Mouse (Mus musculus): ENCODE results near the gene Chrna3. TPM values are rescaled to one million over a fixed set of nuclear protein-coding genes. Genes with fewer than 3 reads are reported as not detected.

The Chrna3 gene
- polyA plus RNA-seq, 1 experiment: not detected

DNA sequence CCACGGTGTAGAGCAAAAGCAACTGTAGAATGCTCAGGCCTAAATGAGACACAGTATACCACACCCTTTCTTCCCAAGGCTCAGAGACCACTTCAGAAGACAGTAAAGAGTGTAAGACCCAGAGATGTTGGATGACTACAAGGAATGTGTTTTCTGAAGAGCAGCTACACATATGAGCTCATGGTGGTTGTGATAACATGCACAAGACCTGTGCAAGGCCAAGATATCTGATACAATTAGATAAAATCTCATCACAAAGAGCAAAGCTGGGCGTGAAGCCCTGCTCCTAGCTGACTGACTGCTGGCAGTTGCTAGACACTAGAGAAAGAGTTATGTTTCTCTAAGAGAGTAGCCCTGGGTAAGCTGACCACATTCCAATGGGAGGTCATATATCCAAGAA, 16.7 kb downstream of the Chrna3 start:
- Histone ChIP-seq H3K4me1 (no peaks in the 10 kb centered on the region), H3K36me3 (replicated peaks; ENCODE audit: low read length) (no peaks in the 10 kb centered on the region), H3K27me3 (replicated peaks) (peaks cover 21% of the 10 kb centered on the region), H3K4me3 (replicated peaks) (no peak overlapping the region), H3K9me3 (0 out of 2 replicates have a peak, but pooled peaks cover 5% of the 10 kb centered on the region)
- TF ChIP-seq GATA1 (IDR thresholded peaks at IDR 0.05; ENCODE audit: borderline replicate concordance, low read length): no peak
- TF ChIP-seq FLI1 (IDR thresholded peaks at IDR 0.05; ENCODE audit: low read length): no peak

DNA sequence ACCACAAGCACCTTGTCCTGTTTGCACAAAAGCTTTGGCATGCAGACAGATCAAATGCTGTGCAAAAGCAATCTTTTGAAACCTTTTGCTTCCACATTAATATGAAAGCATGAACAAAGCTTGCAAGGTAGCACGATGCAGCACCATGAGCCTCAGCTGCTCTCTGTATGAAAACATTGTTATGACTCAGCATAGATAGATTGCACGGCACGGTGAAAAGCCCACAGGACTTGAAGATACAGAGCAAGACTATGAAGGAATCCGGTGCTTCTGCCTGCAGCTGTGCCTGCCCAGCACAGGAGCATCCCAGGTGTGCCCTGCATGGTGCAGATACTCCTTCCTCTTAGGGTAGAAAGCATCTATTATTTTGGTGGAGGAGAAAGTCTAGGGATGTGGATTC, 22.8 kb downstream of the Chrna3 start:
- Histone ChIP-seq H3K4me1 (no peaks in the 10 kb centered on the region), H3K27me3 (replicated peaks) (peaks cover 20% of the 10 kb centered on the region), H3K9me3 (0 out of 2 replicates have a peak, but pooled peaks cover 5% of the 10 kb centered on the region), H3K4me3 (replicated peaks) (no peak overlapping the region), H3K36me3 (replicated peaks; ENCODE audit: low read length) (no peaks in the 10 kb centered on the region)
- no peak for TF ChIP-seq GATA1 (IDR thresholded peaks at IDR 0.05; ENCODE audit: borderline replicate concordance, low read length)
- TF ChIP-seq FLI1 (IDR thresholded peaks at IDR 0.05; ENCODE audit: low read length): no peak

DNA sequence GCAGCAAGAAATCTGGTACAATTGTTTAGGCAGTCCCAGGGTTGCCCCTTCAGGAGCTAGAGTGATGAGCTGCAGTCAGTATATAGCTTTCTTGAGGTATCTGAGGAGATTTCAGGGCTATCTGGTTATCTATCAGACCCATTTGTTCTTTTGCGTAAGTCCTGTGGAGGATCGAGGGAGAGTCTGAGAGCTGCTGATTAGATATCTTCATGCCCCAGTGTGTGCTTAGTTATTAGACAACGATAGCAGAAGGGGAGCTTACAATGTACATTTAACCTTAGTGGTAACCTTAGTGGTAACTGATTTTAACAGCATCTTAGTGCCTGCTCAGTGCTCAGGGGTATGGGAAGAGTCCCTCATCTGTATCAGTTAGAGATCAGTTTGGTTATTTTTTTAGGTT, 30.7 kb downstream of the Chrna3 start:
- no peak for TF ChIP-seq GATA1 (IDR thresholded peaks at IDR 0.05; ENCODE audit: borderline replicate concordance, low read length)
- no peak for TF ChIP-seq FLI1 (IDR thresholded peaks at IDR 0.05; ENCODE audit: low read length)
- no peak overlapping the region for H3K4me3 ChIP-seq (replicated peaks)
- no peaks in the 10 kb centered on the region for H3K9me3 ChIP-seq
- peaks cover 22% of the 10 kb centered on the region for H3K27me3 ChIP-seq (replicated peaks)
- no peaks in the 10 kb centered on the region for H3K4me1 ChIP-seq
- no peaks in the 10 kb centered on the region for H3K36me3 ChIP-seq (replicated peaks; ENCODE audit: low read length)

GRCm38 (mm10) chr9:54994381-54994780, 32.0 kb downstream of the Chrna3 start:
- no peak overlapping the region for H3K4me3 ChIP-seq (replicated peaks)
- H3K36me3 ChIP-seq (replicated peaks; ENCODE audit: low read length): no peaks in the 10 kb centered on the region
- TF ChIP-seq FLI1 (IDR thresholded peaks at IDR 0.05; ENCODE audit: low read length): no peak
- TF ChIP-seq GATA1 (IDR thresholded peaks at IDR 0.05; ENCODE audit: borderline replicate concordance, low read length): no peak
- H3K9me3 ChIP-seq: no peaks in the 10 kb centered on the region
- H3K4me1 ChIP-seq: no peaks in the 10 kb centered on the region
- H3K27me3 ChIP-seq (replicated peaks): peaks cover 20% of the 10 kb centered on the region

- Histone ChIP-seq H3K4me1 (no peaks in the 10 kb centered on the region), H3K9me3 (no peaks in the 10 kb centered on the region), H3K27me3 (replicated peaks) (peaks cover 30% of the 10 kb centered on the region), H3K36me3 (replicated peaks; ENCODE audit: low read length) (no peaks in the 10 kb centered on the region), H3K4me3 (replicated peaks) (no peak overlapping the region)
- TF ChIP-seq GATA1 (IDR thresholded peaks at IDR 0.05; ENCODE audit: borderline replicate concordance, low read length): no peak
- no peak for TF ChIP-seq FLI1 (IDR thresholded peaks at IDR 0.05; ENCODE audit: low read length)
These were observed 36.0 kb downstream of the Chrna3 start for GRCm38 (mm10) chr9:54990362-54990761.

GRCm38 (mm10) chr9:54982401-54982800, 44.0 kb downstream of the Chrna3 start:
- Histone ChIP-seq H3K36me3 (replicated peaks; ENCODE audit: low read length) (no peaks in the 10 kb centered on the region), H3K4me3 (replicated peaks) (no peak overlapping the region), H3K27me3 (replicated peaks) (peaks cover 77% of the 10 kb centered on the region), H3K4me1 (peaks cover 17% of the 10 kb centered on the region), H3K9me3 (peaks cover 11% of the 10 kb centered on the region)
- TF ChIP-seq FLI1 (IDR thresholded peaks at IDR 0.05; ENCODE audit: low read length) (no peak), GATA1 (IDR thresholded peaks at IDR 0.05; ENCODE audit: borderline replicate concordance, low read length) (no peak)

DNA sequence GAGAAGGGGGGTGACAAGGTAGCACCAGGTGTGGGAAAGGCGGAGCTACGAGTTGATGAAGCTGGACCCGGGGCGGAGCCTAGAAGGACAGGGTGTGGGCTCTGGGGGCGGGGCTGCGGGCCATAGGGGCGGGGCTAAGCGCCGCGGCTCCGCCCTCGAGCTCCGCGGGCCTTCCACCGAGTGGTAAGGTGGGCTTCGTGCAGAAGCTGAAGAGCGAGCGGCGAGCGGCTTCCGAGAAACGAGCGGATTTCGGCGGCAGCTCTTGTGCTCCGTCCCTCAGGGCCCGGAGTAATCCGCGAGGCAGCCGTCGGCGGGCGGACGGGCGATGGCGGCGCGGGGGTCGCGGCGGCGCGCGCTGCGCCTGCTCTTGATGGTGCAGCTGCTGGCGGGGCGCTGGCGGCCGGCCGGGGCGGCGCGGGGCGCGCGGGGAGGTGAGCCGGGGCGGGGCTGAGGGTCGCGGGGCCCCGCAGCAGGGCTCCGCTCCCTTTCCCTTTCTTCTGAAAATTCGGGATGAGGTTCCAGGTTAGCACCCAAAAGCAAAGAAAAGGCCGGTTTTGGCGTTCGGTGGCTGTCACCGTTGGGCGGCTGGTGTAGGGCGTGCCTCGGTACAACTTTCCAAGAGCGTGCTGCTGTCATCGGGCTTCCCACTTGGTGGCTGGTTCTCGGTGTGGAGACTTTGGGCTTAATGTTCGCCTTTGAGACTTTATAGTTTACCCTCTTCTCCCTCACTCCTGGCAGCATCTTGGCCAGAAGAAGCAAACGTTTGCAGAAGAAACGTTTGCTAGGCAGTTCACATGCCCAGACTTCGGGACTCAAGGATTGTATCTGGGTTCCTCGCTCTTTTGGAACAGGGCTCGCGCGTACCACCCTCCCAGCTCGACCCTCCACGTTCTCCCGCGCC, 44.8 kb downstream of the Chrna3 start:
- H3K4me3 ChIP-seq (replicated peaks): peak overlapping the region; percentile 90
- H3K36me3 ChIP-seq (replicated peaks; ENCODE audit: low read length): no peaks in the 10 kb centered on the region
- H3K4me1 ChIP-seq: peaks cover 17% of the 10 kb centered on the region
- TF ChIP-seq FLI1 (IDR thresholded peaks at IDR 0.05; ENCODE audit: low read length) (no peak), GATA1 (IDR thresholded peaks at IDR 0.05; ENCODE audit: borderline replicate concordance, low read length) (no peak)
- H3K9me3 ChIP-seq: peaks cover 13% of the 10 kb centered on the region
- H3K27me3 ChIP-seq (replicated peaks): peaks cover 75% of the 10 kb centered on the region

DNA sequence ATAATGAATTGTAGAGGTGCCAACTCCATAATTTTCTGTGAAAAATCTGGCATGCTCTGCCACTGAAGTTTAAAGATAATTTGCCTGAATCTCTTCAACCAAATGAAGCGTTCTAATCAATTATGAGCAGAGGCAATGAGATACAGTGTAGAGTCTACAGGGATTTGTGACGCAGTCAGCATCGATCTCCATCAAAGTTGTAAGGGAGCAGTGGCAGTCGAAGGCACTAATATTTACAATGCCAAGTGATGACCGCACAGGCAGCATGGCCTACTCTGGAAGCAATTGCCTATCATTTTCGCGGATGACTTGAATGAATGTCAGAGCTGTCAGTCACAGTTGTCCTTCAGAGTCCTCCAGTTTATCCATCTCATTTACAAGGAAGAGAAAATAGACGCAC, 45.7 kb downstream of the Chrna3 start, which contains the start of gene Chrna5:
TSS of gene Chrna5 (plus strand) at position 207 of the 400 bp plus-strand sequence.
- Histone ChIP-seq H3K4me3 (replicated peaks) (peak within 1 kb of the TSS; percentile 90), H3K27me3 (replicated peaks) (peaks cover 71% of the 10 kb centered on the region)

DNA sequence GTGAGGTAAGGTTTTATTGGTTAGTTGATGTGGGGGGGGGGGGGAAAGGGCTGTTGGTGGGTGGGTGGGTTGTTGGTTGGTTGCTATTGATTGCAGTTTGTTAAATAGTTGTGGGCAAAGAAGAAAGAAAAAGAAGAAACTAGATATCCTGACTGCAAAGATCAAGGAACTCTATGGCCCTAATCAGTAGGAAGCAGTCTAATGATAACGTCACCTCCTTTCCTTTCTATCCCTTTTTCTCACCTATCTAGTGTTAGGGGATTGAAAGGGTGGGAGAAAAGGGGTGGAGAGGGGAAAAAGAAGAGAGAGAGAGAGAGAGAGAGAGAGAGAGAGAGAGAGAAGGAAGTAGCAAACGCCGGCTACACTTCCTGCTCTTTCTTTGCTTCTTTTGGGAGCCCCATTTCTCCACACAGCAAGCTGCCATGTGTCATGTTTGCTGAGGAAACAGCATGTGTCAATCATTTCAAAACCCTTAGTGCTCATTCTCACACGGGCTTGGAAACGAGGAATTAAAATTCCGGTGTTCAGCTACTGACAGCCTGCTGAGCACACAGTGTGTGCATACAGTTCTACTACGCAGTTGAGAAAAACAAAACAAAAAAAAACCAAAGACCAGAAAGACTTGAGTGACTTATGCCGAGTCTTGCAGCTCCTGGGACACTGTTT, 56.3 kb downstream of the Chrna3 start:
- Histone ChIP-seq H3K36me3 (replicated peaks; ENCODE audit: low read length) (no peaks in the 10 kb centered on the region), H3K27me3 (replicated peaks) (peaks cover 11% of the 10 kb centered on the region), H3K4me3 (replicated peaks) (no peak overlapping the region), H3K9me3 (peaks cover 21% of the 10 kb centered on the region), H3K4me1 (peaks cover 7% of the 10 kb centered on the region)
- TF ChIP-seq FLI1 (IDR thresholded peaks at IDR 0.05; ENCODE audit: low read length) (no peak), GATA1 (IDR thresholded peaks at IDR 0.05; ENCODE audit: borderline replicate concordance, low read length) (no peak)

More for the DNA sequence above, 45.7 kb downstream of the Chrna3 start, which contains the start of gene Chrna5:
- TF ChIP-seq GATA1 (IDR thresholded peaks at IDR 0.05; ENCODE audit: borderline replicate concordance, low read length) (no peak), FLI1 (IDR thresholded peaks at IDR 0.05; ENCODE audit: low read length) (no peak)
- Histone ChIP-seq H3K36me3 (replicated peaks; ENCODE audit: low read length) (no peaks in the 10 kb centered on the region), H3K4me1 (peaks cover 17% of the 10 kb centered on the region), H3K9me3 (peaks cover 13% of the 10 kb centered on the region)

GRCm38 (mm10) chr9:54963669-54964068, 62.7 kb downstream of the Chrna3 start:
- H3K4me3 ChIP-seq (replicated peaks): no peak overlapping the region
- H3K4me1 ChIP-seq: no peaks in the 10 kb centered on the region
- H3K36me3 ChIP-seq (replicated peaks; ENCODE audit: low read length): peaks cover 22% of the 10 kb centered on the region
- peaks cover 35% of the 10 kb centered on the region for H3K9me3 ChIP-seq
- TF ChIP-seq FLI1 (IDR thresholded peaks at IDR 0.05; ENCODE audit: low read length) (no peak), GATA1 (IDR thresholded peaks at IDR 0.05; ENCODE audit: borderline replicate concordance, low read length) (no peak)
- no peaks in the 10 kb centered on the region for H3K27me3 ChIP-seq (replicated peaks)
